ENCODE assay signal across 9 mouse cellular contexts in the genomic region with DNA sequence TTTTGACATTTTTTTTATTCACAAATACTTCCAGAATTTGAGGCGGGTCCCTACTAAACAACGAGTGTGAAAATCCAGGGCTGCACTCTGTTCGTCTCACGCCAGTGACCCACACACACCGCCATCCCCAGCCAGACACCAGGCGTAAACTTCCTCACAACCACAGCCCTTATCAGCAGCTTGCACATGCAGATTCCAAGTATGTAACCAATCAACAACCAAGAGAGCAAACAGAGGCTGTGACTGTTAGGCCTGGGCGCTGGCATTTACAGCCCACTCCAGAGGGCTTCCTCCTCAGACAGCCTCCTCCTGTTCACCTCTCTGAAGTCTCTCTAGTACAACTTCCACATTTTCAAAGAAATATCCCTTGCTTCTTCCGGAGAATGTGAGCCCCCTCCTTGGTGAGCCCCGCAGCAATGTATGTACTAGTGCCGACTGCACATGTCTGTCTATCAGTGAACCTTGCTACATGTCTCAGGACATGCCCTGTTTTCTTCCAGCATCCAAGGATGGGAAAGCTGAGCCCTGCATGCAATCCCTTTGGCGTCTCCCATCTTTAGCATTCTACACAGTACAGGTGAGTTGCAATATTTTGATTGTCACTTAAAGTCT. TPM values are rescaled to one million over a fixed set of nuclear protein-coding genes. Genes with fewer than 3 reads are reported as not detected.
DNase-seq lines count a peak whose midpoint lies in the region; ATAC-seq and TF ChIP-seq lines count a peak whose summit lies in the region.
"Had no signal": no experiment of that assay in that cellular context is flagged by ENCODE, and none has a peak within 500 bp of the region (broad histone marks: within the 10 kb centered on the region; RNA-seq: fewer than 3 reads in every experiment).

No protein-coding gene starts in this region.

- no peak for TF ChIP-seq POLR2A in olfactory bulb, adult 2 months (IDR thresholded peaks at IDR 0.05; ENCODE audit: insufficient read depth, low read depth, low read length)

- H3K4me3 ChIP-seq in embryonic facial prominence, embryonic 13.5 days: no peak overlapping the region
- no peak overlapping the region for H3K4me3 ChIP-seq in embryonic facial prominence, embryonic 10.5 days
- H3K4me3 ChIP-seq in neural tube, embryonic 12.5 days: no peak overlapping the region
- no peak overlapping the region for H3K4me3 ChIP-seq in liver, embryonic 16.5 days (ENCODE audit: low read depth, low read length)
- peak overlapping the region; percentile 5; the same call in 1 of the 2 replicates for H3K4me3 ChIP-seq in olfactory bulb, adult 2 months (ENCODE audit: insufficient read depth, low read depth, low read length)

- peaks cover 20% of the 10 kb centered on the region for H3K4me1 ChIP-seq in embryonic facial prominence, embryonic 13.5 days
- peaks cover 20% of the 10 kb centered on the region for H3K4me1 ChIP-seq in embryonic facial prominence, embryonic 10.5 days
- peaks cover 19% of the 10 kb centered on the region for H3K4me1 ChIP-seq in neural tube, embryonic 12.5 days
- no peaks in the 10 kb centered on the region; the same call in 1 of the 2 replicates for H3K4me1 ChIP-seq in liver, embryonic 16.5 days (ENCODE audit: control insufficient read depth, low read depth, low read length)
- H3K4me1 ChIP-seq in olfactory bulb, adult 2 months (ENCODE audit: control insufficient read depth, insufficient read depth, low read length): peaks cover 5% of the 10 kb centered on the region; the same call in 1 of the 2 replicates

- H3K27me3 ChIP-seq in embryonic facial prominence, embryonic 13.5 days: peaks cover 44% of the 10 kb centered on the region
- peaks cover 57% of the 10 kb centered on the region for H3K27me3 ChIP-seq in embryonic facial prominence, embryonic 10.5 days (replicated peaks; ENCODE audit: low read depth, poor library complexity, severe bottlenecking)
- H3K27me3 ChIP-seq in neural tube, embryonic 12.5 days (replicated peaks): peaks cover 15% of the 10 kb centered on the region
- H3K27me3 ChIP-seq in liver, embryonic 16.5 days (ENCODE audit: control insufficient read depth, insufficient read depth, low read depth, low read length): peaks cover 37% of the 10 kb centered on the region

- no peak overlapping the region for H3K9ac ChIP-seq in embryonic facial prominence, embryonic 13.5 days
- no peak overlapping the region for H3K9ac ChIP-seq in neural tube, embryonic 12.5 days
- no peak overlapping the region for H3K9ac ChIP-seq in liver, embryonic 16.5 days (ENCODE audit: low read depth, low read length)

- no peaks in the 10 kb centered on the region for H3K36me3 ChIP-seq in embryonic facial prominence, embryonic 13.5 days
- H3K36me3 ChIP-seq in embryonic facial prominence, embryonic 10.5 days (replicated peaks): no peaks in the 10 kb centered on the region
- no peaks in the 10 kb centered on the region for H3K36me3 ChIP-seq in neural tube, embryonic 12.5 days
- no peaks in the 10 kb centered on the region for H3K36me3 ChIP-seq in liver, embryonic 16.5 days (ENCODE audit: control insufficient read depth, insufficient read depth)

- DNase-seq in embryonic facial prominence, embryonic 10.5 days (ENCODE audit: low spot score): no peak
- no peak for DNase-seq in neural tube, embryonic 10.5 days (ENCODE audit: extremely low spot score, low spot score)
- DNase-seq in urinary bladder, adult 18-20 months (ENCODE audit: low spot score in 2 of 2): no peak

- ATAC-seq in embryonic facial prominence, embryonic 13.5 days (ENCODE audit: insufficient number of reproducible peaks, insufficient read depth, low FRiP score, low TSS enrichment, low read depth): no peak
- no peak for ATAC-seq in neural tube, embryonic 12.5 days (ENCODE audit: low FRiP score, low read depth)
- ATAC-seq in liver, embryonic 16.5 days (ENCODE audit: low read depth): peak; percentile 75
- no peak for ATAC-seq in monocyte, adult 5-6 weeks (replicated peaks; ENCODE audit: insufficient number of reproducible peaks, low FRiP score, low TSS enrichment, poor library complexity, severe bottlenecking)

- WGBS in embryonic facial prominence, embryonic 13.5 days: 66% methylated on average over 11 of the region's 11 CpGs
- 68% methylated on average over 11 of the region's 11 CpGs for WGBS in embryonic facial prominence, embryonic 10.5 days
- WGBS in neural tube, embryonic 12.5 days: 78% methylated on average over 11 of the region's 11 CpGs
- 8% methylated on average over 11 of the region's 11 CpGs for WGBS in liver, embryonic 16.5 days (ENCODE audit: insufficient replicate concordance)
- 85% methylated on average over 11 of the region's 11 CpGs for WGBS in olfactory bulb, adult 2 months

- no peak for TF ChIP-seq CTCF in olfactory bulb, adult 2 months (IDR thresholded peaks at IDR 0.05; ENCODE audit: insufficient read depth, low read depth, low read length)

- no peak overlapping the region for H3K27ac ChIP-seq in embryonic facial prominence, embryonic 13.5 days
- H3K27ac ChIP-seq in embryonic facial prominence, embryonic 10.5 days (replicated peaks): no peak overlapping the region
- no peak overlapping the region for H3K27ac ChIP-seq in neural tube, embryonic 12.5 days
- no peak overlapping the region for H3K27ac ChIP-seq in liver, embryonic 16.5 days (ENCODE audit: low read length)
- no peak overlapping the region for H3K27ac ChIP-seq in olfactory bulb, adult 2 months (ENCODE audit: insufficient read depth, low read depth, low read length)
- H3K27ac ChIP-seq: macrophage had no signal

- H3K4me2 ChIP-seq in embryonic facial prominence, embryonic 13.5 days: peak overlapping the region; percentile 2; the same call in 1 of the 2 replicates
- peak overlapping the region; percentile 92 for H3K4me2 ChIP-seq in neural tube, embryonic 12.5 days (replicated peaks)
- no peak overlapping the region for H3K4me2 ChIP-seq in liver, embryonic 16.5 days (ENCODE audit: low read depth, low read length)

- no peaks in the 10 kb centered on the region for H3K9me3 ChIP-seq in embryonic facial prominence, embryonic 13.5 days
- H3K9me3 ChIP-seq in embryonic facial prominence, embryonic 10.5 days: no peaks in the 10 kb centered on the region
- H3K9me3 ChIP-seq in neural tube, embryonic 12.5 days: no peaks in the 10 kb centered on the region
- no peaks in the 10 kb centered on the region for H3K9me3 ChIP-seq in liver, embryonic 16.5 days (replicated peaks; ENCODE audit: control insufficient read depth, low read length)

RNA-seq across cellular contexts. Expression of a gene that starts 2.5 kb away (rescaled TPM):
- 2.8 and 3.1 TPM in 2 replicates for polyA plus RNA-seq in embryonic facial prominence, embryonic 13.5 days (2015; fragmentation: Nextera tagmentation; extraction: Ambion mirVana)
- 1.4 and 2.0 TPM in 2 replicates for polyA plus RNA-seq in embryonic facial prominence, embryonic 10.5 days (2016; fragmentation: Nextera tagmentation; extraction: Ambion mirVana)
- polyA plus RNA-seq in neural tube, embryonic 12.5 days (2016; fragmentation: Nextera tagmentation; extraction: Ambion mirVana): 9.9 and 12.8 TPM in 2 replicates
- polyA plus RNA-seq in liver, embryonic 16.5 days (2015; fragmentation: Nextera tagmentation; extraction: Ambion mirVana): 0.05 TPM in 1 of 2 replicates, not detected in the other
- not detected in 2 replicates for polyA plus RNA-seq in olfactory bulb, adult 2 months (2012; ENCODE audit: insufficient read depth, insufficient read length, low replicate concordance, missing spikeins)
- 0.10 to 2.5 TPM (median 0.19 TPM) in 3 replicates for total RNA-seq in monocyte, adult 5-6 weeks (2017)
- polyA plus RNA-seq: macrophage had no signal
